Mouse (Mus musculus) right cerebral cortex, postnatal 14 days (tissue): ENCODE measurements around the gene Pcsk5.

Experiments
- DNase-seq: peaks from one replicate; pipeline ENCODE4 v3.0.0; 2022

Pcsk5 gene

DNA sequence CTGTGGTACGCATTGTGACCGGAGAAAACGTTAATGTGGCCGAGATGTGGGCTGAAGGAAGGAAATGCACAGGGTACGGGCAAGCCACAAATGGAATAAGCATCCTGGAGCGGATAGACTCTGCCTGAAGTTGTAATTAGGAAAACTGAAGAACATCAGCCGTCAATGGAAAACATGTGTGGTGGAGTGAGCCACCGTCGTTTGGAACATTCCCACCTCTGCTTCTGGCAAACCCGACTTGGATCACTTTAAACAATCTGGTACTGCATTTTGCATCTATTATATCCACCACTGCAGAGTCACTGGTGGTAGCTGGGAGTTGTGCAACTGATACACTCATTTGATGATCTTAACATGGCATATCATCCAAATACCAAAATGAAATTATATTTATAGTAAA is 120.4 kb downstream of the Pcsk5 start:
- no peak for DNase-seq

- no peak for DNase-seq
Measured at GRCm38 (mm10) chr19:17715281-17715955, 122.0 kb downstream of the Pcsk5 start.

GRCm38 (mm10) chr19:17691626-17692025 is 145.8 kb downstream of the Pcsk5 start:
- DNase-seq, result no peak

DNA sequence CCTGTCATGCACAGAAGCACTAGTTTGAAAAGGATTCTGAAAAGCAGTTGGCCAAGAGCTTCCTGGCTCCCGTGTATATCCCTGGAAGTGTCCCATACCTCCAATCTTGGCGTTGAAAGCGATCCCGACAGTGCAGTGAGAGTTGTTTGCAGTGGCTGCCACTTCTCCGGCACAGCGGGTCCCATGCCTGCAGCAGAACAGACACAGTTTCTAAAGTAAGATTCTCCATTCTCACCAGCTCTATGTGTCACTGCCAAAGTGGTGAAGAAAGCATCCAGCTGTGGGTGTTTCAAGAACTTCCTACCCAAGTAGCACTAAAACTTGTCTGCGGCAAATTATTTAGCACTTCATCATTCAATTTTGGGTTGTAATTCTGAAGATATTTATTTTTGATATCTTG is 159.1 kb downstream of the Pcsk5 start:
- DNase-seq, result no peak

GRCm38 (mm10) chr19:17662676-17663075 is 174.8 kb downstream of the Pcsk5 start:
- DNase-seq, result no peak

DNA sequence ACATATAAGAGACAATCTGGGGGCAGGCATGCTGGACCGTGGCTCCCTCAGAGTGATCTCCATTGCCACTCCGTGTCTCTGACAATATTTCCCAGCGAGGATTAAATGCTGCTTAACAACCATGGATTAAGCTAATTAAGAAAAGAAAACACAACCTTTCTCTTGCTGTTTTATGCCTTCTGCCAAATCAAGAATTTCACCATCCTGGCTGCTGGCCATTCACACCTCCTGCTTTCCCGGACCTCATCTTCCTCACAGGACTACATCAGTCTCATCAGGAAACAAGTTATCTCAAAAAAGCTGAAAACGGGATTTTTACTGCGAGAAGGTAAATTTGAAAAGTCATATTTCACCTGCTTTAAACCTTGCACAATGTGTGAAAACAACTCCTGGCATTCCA is 175.2 kb downstream of the Pcsk5 start:
- no peak for DNase-seq

- no peak for DNase-seq
Measured at GRCm38 (mm10) chr19:17659321-17659720, 178.1 kb downstream of the Pcsk5 start.

- no peak for DNase-seq
Measured at GRCm38 (mm10) chr19:17650831-17651502, 186.5 kb downstream of the Pcsk5 start.

DNA sequence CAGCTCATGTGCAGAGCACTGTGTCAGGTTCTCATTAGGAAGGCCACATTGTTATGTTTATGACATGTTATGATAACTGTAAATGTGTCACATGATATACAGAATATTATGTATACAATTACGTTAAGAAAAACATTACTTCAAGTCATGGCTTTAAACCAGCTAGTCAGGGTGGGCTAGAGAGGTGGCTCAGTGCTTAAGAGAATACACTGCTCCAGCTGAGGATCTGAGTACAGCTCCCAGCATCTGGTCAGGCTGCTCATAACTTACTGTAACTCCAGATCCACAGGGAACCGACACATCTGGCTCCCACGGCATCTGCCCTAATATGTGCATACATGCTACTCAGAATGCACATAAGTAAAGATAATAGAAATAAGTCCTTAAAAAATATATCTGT is 187.5 kb downstream of the Pcsk5 start:
- no peak for DNase-seq

- no peak for DNase-seq
Measured at GRCm38 (mm10) chr19:17643128-17643797, 194.2 kb downstream of the Pcsk5 start.

GRCm38 (mm10) chr19:17635984-17636383 is 201.4 kb downstream of the Pcsk5 start:
- DNase-seq, result no peak

- DNase-seq, result no peak
Measured at GRCm38 (mm10) chr19:17615646-17616045, 221.8 kb downstream of the Pcsk5 start.

DNA sequence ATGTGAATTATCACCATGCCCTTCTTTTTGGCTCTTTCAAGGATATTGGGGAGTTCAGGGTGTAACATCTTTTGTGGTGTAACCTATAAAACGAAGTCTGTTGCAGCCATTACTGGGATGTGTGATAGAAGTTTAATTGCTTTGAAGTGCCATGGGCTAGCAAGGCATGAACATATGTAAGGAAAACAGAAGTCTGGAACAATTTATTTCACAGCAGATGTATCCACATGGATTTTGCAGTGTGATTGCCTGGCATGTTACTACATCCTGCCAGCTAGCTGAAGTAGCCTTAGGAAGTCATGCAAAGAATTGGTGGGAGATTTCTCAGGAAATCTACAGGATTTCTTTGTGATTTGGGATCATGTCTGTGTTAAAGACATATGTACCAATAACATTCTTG is 230.9 kb downstream of the Pcsk5 start:
- DNase-seq, result no peak

GRCm38 (mm10) chr19:17606093-17606492 is 231.3 kb downstream of the Pcsk5 start:
- DNase-seq, result no peak

GRCm38 (mm10) chr19:17603322-17603721 is 234.1 kb downstream of the Pcsk5 start:
- DNase-seq, result no peak

GRCm38 (mm10) chr19:17600347-17600746 is 237.1 kb downstream of the Pcsk5 start:
- DNase-seq, result no peak

DNA sequence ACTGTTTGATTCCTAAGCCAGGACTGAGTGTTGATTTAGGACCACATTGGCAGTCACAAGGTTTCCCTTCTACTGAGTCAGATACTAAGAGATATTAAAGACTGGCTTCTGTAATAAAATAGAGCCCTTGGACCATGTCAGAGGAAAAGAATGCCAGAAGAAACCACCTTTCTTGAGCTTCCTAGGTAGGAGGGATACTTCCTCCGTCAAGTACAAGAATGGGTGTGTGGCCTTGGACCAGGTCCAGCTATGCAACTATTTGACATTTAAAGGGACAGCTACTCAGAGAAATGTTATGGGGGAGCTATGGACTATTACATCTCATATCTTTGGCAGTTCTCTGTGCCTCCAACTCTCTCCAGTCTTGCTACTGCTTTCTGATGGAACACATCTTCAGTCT is 244.6 kb downstream of the Pcsk5 start:
- DNase-seq, result no peak

DNA sequence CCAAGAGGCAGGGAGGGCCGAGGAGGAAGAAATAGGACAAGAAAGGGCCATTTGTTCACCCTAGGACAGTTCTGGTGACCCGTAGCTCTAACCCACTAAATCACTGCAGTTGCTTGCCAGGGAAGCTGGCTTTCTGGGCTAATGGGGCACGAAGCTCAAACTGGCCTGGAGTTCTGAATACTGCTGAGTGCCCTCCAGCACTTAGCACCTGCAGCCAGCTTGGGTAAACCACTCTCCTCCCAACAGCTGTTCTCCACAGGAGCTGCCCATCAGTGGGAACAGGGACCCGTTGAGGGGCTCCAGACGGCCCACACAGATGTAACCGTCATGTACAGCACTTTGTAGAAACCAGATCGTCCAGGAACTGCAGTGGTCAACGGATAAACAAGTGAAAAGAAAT is 246.1 kb downstream of the Pcsk5 start:
- DNase-seq, result no peak

GRCm38 (mm10) chr19:17590314-17590713 is 247.1 kb downstream of the Pcsk5 start:
- DNase-seq, result no peak

DNA sequence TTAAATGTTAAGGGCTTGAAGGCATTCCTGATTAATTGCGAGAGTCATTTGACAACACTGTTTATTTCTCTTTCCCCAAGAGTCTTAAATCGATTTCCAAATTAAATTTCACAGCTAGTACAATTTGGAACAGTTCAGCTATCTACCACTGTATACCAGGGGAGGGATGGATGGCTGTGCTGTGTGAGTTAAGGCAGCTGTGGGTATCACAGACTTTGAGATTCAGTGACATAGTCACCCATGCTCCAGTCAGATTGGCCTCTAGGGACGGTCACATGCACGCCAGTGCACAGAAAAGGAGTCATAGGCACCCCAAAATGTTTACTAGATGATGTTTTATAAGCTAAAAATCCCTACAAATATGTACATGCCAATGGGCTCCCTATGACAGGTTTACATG is 260.0 kb downstream of the Pcsk5 start:
- no peak for DNase-seq

DNA sequence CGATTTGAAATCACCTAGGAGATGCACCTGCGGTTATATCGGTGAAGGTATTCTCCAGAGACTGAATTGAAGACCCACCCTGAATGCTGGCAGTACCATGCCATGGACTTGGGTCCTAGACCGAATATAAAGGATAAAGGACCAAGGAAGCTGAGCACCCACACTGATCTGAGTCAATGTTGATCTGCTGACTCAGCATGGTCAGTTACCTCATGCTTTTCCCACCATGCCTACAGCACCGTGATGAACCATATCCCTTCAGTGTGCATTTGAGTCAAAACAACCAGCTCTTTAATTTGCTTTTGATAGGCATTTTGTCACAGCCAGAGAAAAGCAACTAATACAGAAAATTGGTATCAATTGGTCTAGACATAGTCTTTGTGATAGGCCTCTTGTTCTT is 262.9 kb downstream of the Pcsk5 start:
- DNase-seq, result no peak

- no peak for DNase-seq
Measured at GRCm38 (mm10) chr19:17572315-17572714, 265.1 kb downstream of the Pcsk5 start.

DNA sequence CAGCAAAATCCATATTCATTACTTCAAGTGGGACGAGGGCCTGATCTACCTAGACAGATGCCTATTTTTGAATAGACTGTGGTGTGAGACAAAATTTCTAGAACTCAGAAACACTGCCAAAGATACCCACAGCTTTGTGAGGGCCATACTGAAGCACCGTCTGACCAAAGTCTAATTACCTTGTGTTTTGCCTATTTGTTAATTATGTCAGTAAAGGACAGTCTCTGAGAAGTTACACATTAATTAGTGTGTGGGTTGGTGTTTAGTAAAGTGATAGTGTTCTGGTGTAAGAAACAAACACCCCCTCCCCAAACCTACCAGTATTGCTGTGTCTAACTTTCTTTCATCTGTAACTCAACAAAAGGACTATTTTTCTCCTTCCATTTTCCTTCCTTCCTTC is 266.5 kb downstream of the Pcsk5 start:
- no peak for DNase-seq

GRCm38 (mm10) chr19:17567264-17567663 is 270.2 kb downstream of the Pcsk5 start:
- DNase-seq, result no peak
